Mouse (Mus musculus) lung, postnatal 4 days (tissue): ENCODE results near the gene Hfe2.

Experiments used
- DNase-seq, 2 experiments: peaks; one replicate each; pipeline ENCODE4 v3.0.0; 2021

Gene Hfe2

DNA sequence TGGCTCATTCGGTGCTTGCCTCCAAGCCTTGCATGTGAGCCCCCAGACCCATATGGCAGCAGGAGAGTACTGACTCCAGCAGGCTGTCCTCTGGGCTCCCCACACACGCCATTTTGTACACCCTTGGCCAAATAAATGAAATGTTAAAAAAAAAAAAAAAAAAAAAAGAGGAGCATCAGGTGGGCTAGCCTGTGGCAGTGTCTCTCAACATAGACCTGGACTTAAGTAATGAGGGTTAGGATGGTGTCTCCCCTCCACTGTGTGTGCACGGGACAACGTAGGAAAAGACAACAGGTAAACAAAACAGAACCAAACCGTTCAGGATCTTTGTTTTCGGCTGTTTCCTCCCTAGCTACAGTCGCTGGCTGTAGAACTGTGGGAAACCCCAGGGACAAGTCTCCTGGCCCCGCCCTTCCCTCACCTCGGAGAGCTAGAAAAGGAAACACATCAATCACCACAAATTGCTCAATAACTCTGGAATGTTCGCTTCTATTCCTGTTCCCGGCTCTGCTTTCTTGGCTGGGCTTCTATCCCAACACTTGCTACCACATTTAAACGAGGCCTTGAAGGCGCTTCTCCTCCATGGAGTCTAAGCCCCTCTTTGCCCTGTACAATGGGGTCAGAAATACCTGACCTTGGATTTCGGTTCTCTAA, 51.2 kb downstream of the Hfe2 start:
- DNase-seq: peak; percentile 83 to 89

DNA sequence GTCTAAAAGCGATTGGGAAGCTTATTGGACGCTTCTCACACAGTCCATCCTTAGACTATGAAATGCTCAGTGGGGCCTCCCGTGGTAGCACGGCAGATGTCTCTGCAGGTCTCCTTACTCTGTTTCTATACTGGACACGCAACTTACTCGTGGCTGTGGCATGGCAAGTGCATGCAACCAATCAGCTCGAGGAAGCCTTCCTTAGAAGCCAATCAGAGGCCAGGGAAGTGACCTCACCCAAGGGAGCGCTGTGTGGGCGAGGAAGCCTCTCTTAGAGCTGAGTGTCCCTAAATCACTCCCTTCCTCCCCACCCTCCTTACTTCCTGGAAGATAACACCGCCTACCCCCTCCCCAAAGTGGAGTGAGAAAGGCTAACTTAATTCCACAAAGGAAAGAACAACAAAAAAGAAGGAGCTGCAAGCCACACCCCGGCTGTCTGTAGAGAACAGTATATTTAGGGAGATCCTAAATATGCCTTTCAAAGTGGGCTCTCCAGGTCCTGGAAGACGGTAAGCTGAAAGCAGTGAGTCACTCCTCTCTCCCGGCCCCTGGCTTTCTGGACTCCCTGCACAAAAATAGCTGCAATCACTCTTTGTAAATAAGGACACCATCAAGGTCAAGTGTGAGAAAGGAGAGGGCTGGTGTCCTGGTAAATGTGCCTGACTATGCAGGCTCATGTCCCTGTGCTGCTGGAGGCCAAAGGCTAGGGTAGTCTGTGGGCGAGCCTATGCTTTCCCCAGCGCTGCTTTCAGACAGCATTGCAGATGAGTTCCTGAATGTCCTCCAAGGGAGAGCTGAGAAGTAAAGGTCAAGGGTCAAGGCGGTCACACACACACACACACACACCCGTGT, 51.9 kb downstream of the Hfe2 start, which contains the start of gene Gm16253:
Gene Gm16253 (plus strand): TSS at position 295 of the 852 bp plus-strand sequence.
- peak; percentile 96 for DNase-seq

DNA sequence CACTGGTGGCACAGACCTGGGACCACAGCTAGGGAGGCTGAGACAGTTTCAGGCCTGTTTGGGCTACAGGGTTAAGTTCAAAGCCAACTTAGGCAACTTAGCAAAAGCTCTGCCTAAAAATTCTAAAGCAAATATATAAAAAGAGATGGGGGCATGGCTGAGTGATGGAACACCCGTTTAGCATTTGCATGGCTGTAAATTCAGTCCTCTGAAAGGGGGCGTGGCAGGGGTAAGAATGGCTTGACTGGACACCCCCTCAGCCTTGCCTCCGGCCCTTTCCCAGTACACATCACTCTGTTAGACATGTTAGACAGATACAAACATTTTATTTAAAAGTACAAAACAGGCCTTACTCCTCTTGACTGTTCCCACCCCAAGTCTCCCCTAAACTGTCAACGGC, 52.6 kb downstream of the Hfe2 start:
- no peak for DNase-seq
